Mouse (Mus musculus) ES-E14 (cell line): ENCODE data around the gene Zcchc8.

Experiments used
- CHD2 ChIP-seq: IDR thresholded peaks from 2 replicates; pipeline ENCODE4 v1.6.1; 2014; ENCODE audit warnings: mild to moderate bottlenecking, low read depth, low read length, inconsistent platforms
- HCFC1 ChIP-seq: IDR thresholded peaks from 2 replicates; pipeline ENCODE4 v1.6.1; 2012; ENCODE audit warnings: low read length, inconsistent platforms, borderline replicate concordance; ENCODE audit not compliant: insufficient read depth
- MAFK ChIP-seq: IDR thresholded peaks from 2 replicates; pipeline ENCODE4 v1.6.1; 2014; ENCODE audit warnings: mild to moderate bottlenecking, low read depth, low read length, inconsistent platforms; ENCODE audit not compliant: insufficient read depth
- ZNF384 ChIP-seq: IDR thresholded peaks from 2 replicates; pipeline ENCODE4 v1.6.1; 2012; ENCODE audit warnings: low read depth, low read length, inconsistent platforms

DNA sequence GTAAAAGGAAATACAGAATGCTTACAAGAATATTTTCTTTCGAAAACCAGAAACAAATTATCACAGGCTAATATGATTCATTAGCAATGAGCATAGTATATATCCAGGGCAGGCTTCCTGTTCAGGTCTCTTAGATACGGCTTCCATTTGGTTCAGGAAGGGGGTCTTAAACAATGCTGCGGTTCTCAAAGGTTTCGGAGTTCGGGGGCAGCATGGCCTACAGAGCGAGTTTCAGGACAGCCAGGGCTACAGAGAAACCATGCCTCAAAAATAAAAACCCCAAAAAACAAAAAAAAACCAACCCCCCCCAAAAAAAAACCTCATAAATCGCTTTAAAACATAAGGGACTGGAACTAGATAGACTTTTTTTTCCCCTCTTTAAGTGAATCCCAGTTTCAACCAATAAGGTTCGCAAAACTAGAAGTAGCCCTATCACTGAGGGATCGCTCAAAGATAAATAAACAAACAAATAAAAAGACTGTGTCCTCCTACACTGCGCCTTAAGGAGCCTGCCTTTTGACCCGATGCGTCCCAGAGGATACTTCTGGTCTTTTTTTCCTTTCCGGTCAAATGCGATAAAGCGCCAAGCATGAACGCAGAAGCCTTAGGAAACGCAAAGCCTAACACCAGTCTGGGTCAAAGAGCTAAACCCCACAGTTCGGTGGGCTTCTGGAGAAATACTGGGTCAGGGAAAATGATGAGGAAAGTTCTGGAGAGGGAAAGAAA is 27.6 kb upstream of the Zcchc8 start:
- TF ChIP-seq ZNF384: no peak
- no peak for TF ChIP-seq HCFC1
- TF ChIP-seq CHD2: no peak
- no peak for TF ChIP-seq MAFK
